Mouse (Mus musculus) E14TG2a.4 (cell line): ENCODE data around the gene Slc17a3.

Experiments used
- CTCF ChIP-seq: conservative IDR thresholded peaks from 2 replicates; pipeline ENCODE4 v1.5.1; 2014; ENCODE audit warnings: low read length
- NANOG ChIP-seq: IDR thresholded peaks from 2 replicates; pipeline ENCODE4 v1.6.1; 2014; ENCODE audit warnings: borderline replicate concordance, low read length, mixed read lengths

- no peak for TF ChIP-seq CTCF
- no peak for TF ChIP-seq NANOG
These were observed 70.9 kb downstream of the Slc17a3 start for GRCm38 (mm10) chr13:23910121-23910520.
